Mouse (Mus musculus) forebrain, embryonic 15.5 days (tissue): ENCODE measurements at regions not wholly inside any gene's neighbourhood (a gene's known extent, or its start where the extent isn't known, plus 50 kb on each side); places are given as distances from the start of the nearest gene placed in this dataset.

ENCODE experiments used
- ATAC-seq: fragments of 200-750 bp; cut with Nextera tagmentation; replicated peaks from 2 replicates; pipeline ENCODE4 v1.8.0; 2017; ENCODE audit warnings: mild to moderate bottlenecking, moderate TSS enrichment, moderate library complexity
- H3K27ac ChIP-seq: fragments of 300-500 bp; sonication (generic); replicated peaks from 2 replicates; pipeline ENCODE4 v1.5.1; 2015; ENCODE audit warnings: mild to moderate bottlenecking, inconsistent platforms
- H3K27me3 ChIP-seq: fragments of 300-500 bp; sonication (generic); 2 replicates; pipeline ENCODE4 v1.6.1; 2015; ENCODE audit warnings: inconsistent platforms
- H3K36me3 ChIP-seq: fragments of 300-500 bp; sonication (generic); 2 replicates; pipeline ENCODE4 v1.6.1; 2015; ENCODE audit warnings: mild to moderate bottlenecking, inconsistent platforms
- H3K4me1 ChIP-seq: fragments of 300-500 bp; sonication (generic); 2 replicates; pipeline ENCODE4 v1.6.1; 2015; ENCODE audit warnings: inconsistent platforms
- H3K4me2 ChIP-seq: fragments of 300-500 bp; sonication (generic); replicated peaks from 2 replicates; pipeline ENCODE4 v1.6.1; 2015; ENCODE audit warnings: mild to moderate bottlenecking, inconsistent platforms
- H3K4me3 ChIP-seq: fragments of 300-500 bp; sonication (generic); 2 replicates; pipeline ENCODE4 v1.5.1; 2015; ENCODE audit warnings: mild to moderate bottlenecking, inconsistent platforms
- H3K9ac ChIP-seq: fragments of 300-500 bp; sonication (generic); replicated peaks from 2 replicates; pipeline ENCODE4 v1.6.1; 2015; ENCODE audit warnings: mild to moderate bottlenecking, inconsistent platforms
- H3K9me3 ChIP-seq: fragments of 300-500 bp; sonication (generic); 2 replicates; pipeline ENCODE4 v1.6.1; 2016; ENCODE audit warnings: inconsistent platforms
- WGBS: fragments of 180-500 bp; shearing (Covaris S2); methylation state at CpG from one replicate; pipeline ENCODE4 v1.1.7; 2015; ENCODE audit warnings: mixed read lengths; 5-methylcytosine and 5-hydroxymethylcytosine counted together

GRCm38 (mm10) chr11:84692638-84693037 is 126.7 kb downstream of the Mrm1 start:
- Histone ChIP-seq H3K4me1 (peaks cover 13% of the 10 kb centered on the region), H3K4me3 (no peak overlapping the region), H3K9ac (no peak overlapping the region), H3K27ac (no peak overlapping the region), H3K36me3 (no peaks in the 10 kb centered on the region), H3K4me2 (no peak overlapping the region), H3K27me3 (no peaks in the 10 kb centered on the region), H3K9me3 (no peaks in the 10 kb centered on the region)
- ATAC-seq, result no peak
- 5% methylated on average over 9 of the region's 10 CpGs for WGBS

DNA sequence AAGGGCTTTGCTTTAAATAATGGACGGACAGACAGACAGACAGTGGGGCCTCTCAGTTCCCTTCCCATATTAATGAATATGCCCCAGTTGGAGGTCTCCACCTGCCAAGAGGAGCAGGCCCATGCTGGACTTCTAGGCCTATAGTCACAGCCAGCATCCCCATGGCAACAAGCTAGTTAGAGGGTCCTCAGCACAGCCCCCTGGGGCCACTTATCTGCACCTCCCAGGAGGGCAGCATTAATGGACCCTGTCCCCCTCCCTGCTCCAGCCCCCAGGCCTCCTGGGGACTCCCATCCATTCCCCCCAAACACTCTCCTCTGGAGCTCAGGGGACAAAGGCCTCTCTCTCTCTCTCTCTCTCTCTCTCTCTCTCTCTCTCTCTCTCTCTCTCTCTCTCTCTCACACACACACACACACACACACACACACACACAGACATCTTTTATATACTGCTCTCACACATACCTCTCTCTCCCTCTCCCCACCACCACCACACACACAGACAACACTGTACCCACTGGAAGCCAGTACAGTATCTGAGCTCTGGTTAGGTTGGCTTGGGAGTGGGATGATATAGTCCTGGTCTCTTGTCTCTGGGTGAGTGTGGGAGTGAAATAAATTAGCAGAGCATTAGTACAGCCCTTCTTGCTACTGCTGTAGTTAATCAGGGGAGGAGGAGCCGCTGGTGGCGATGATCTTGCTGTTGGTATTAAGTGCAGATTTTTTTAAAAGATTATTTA is 127.7 kb downstream of the Mrm1 start:
- H3K27me3 ChIP-seq, result no peaks in the 10 kb centered on the region
- 44% methylated on average over 3 of the region's 3 CpGs for WGBS
- H3K27ac ChIP-seq, result no peak overlapping the region
- H3K4me2 ChIP-seq, result no peak overlapping the region
- peaks cover 10% of the 10 kb centered on the region for H3K4me1 ChIP-seq
- H3K9ac ChIP-seq, result no peak overlapping the region
- H3K36me3 ChIP-seq, result no peaks in the 10 kb centered on the region
- H3K9me3 ChIP-seq, result no peaks in the 10 kb centered on the region
- ATAC-seq, result no peak
- H3K4me3 ChIP-seq, result no peak overlapping the region

- no peak for ATAC-seq
- no peak overlapping the region for H3K9ac ChIP-seq
- no peak overlapping the region for H3K4me3 ChIP-seq
- H3K36me3 ChIP-seq, result no peaks in the 10 kb centered on the region
- no peak overlapping the region for H3K4me2 ChIP-seq
- H3K27me3 ChIP-seq, result 0 out of 2 replicates have a peak, but pooled peaks cover 5% of the 10 kb centered on the region
- no peaks in the 10 kb centered on the region for H3K9me3 ChIP-seq
- 79% methylated on average over 9 of the region's 9 CpGs for WGBS
- no peak overlapping the region for H3K27ac ChIP-seq
- peaks cover 4% of the 10 kb centered on the region; the same call in 1 of the 2 replicates for H3K4me1 ChIP-seq
Observed at GRCm38 (mm10) chr11:84686473-84686872, 132.8 kb downstream of the Mrm1 start.

GRCm38 (mm10) chr11:84684325-84684724 is 135.0 kb downstream of the Mrm1 start:
- H3K27ac ChIP-seq, result no peak overlapping the region
- WGBS, result 85% methylated on average over 3 of the region's 3 CpGs
- ATAC-seq, result no peak
- no peaks in the 10 kb centered on the region for H3K36me3 ChIP-seq
- H3K9me3 ChIP-seq, result no peaks in the 10 kb centered on the region
- no peak overlapping the region for H3K9ac ChIP-seq
- H3K27me3 ChIP-seq, result peaks cover 11% of the 10 kb centered on the region; the same call in 1 of the 2 replicates
- no peak overlapping the region for H3K4me2 ChIP-seq
- no peak overlapping the region for H3K4me3 ChIP-seq
- no peaks in the 10 kb centered on the region for H3K4me1 ChIP-seq

GRCm38 (mm10) chr11:84682931-84683330 is 136.4 kb downstream of the Mrm1 start:
- Histone ChIP-seq H3K4me2 (no peak overlapping the region), H3K9me3 (no peaks in the 10 kb centered on the region), H3K4me3 (no peak overlapping the region), H3K9ac (no peak overlapping the region), H3K36me3 (no peaks in the 10 kb centered on the region), H3K27me3 (peaks cover 11% of the 10 kb centered on the region; the same call in 1 of the 2 replicates), H3K27ac (no peak overlapping the region), H3K4me1 (no peaks in the 10 kb centered on the region)
- WGBS, result 87% methylated on average over 13 of the region's 13 CpGs
- no peak for ATAC-seq

- WGBS, result 7% methylated on average over 18 of the region's 18 CpGs
- Histone ChIP-seq H3K36me3 (no peaks in the 10 kb centered on the region), H3K27ac (no peak overlapping the region), H3K4me3 (no peak overlapping the region), H3K4me1 (0 out of 2 replicates have a peak, but pooled peaks cover 3% of the 10 kb centered on the region), H3K9ac (no peak overlapping the region), H3K27me3 (peaks cover 16% of the 10 kb centered on the region), H3K9me3 (no peaks in the 10 kb centered on the region), H3K4me2 (no peak overlapping the region)
- no peak; the same call in 1 of the 2 replicates for ATAC-seq
Observed at GRCm38 (mm10) chr11:84676377-84677078, 142.8 kb downstream of the Mrm1 start.

DNA sequence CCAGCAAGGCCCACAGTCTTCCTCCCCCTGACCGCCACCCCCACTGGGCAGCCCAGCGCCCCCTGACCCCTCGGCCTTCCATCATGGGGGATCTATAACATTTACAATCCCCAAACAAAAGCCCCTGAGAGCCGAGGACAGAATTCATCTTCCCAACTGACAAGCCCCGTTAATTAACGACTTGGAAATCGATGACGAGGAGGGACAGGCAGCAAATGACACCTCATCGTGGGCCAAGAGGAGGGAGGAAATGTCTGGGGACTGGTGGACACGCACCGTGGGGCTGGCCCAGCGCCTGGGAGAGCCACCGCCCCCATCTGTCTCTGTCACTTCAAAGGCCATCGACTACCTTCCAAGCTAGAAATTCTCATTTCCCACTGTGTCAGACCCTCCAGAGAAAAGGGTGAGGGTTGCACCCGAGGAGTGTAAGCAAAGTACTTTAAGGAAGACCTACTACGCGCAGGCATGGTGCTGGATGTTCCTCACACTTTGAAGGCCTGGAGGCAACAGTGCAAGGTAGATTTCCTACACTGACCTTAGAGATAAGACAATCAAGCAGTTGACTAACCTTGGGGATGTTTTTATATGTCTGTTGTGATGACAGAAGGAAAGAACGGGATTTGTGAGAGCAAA is 146.4 kb downstream of the Mrm1 start:
- 46% methylated on average over 18 of the region's 18 CpGs for WGBS
- ATAC-seq, result no peak
- peaks cover 10% of the 10 kb centered on the region for H3K27me3 ChIP-seq

DNA sequence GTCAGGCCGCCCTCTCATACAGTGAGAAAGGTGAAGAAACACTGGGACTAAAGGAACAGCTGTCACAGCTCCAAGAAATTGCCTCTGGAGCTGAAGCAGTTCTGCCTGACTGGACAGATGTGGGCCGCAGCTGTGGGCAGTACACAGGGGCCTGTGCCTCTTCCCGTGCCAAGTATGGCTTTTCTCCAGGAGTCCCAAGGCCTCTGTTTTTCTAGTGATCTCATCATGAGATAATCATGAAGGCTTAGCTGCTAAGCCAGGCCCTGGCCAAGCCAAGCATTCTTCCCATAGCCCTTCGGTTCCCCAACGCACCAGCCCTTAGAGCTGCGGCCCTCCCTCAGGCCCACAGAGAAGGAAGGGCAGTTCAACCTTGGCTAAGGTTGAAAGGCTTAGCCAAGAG is 146.2 kb upstream of the Lhx1 start:
- Histone ChIP-seq H3K4me3 (no peak overlapping the region), H3K4me2 (no peak overlapping the region), H3K36me3 (no peaks in the 10 kb centered on the region), H3K9ac (no peak overlapping the region), H3K9me3 (no peaks in the 10 kb centered on the region), H3K27me3 (no peaks in the 10 kb centered on the region), H3K4me1 (no peaks in the 10 kb centered on the region), H3K27ac (no peak overlapping the region)
- ATAC-seq, result no peak
- 70% methylated on average over 6 of the region's 6 CpGs for WGBS

More for the DNA sequence above, 146.4 kb downstream of the Mrm1 start:
- Histone ChIP-seq H3K9me3 (no peaks in the 10 kb centered on the region), H3K4me1 (0 out of 2 replicates have a peak, but pooled peaks cover 3% of the 10 kb centered on the region), H3K36me3 (no peaks in the 10 kb centered on the region), H3K4me3 (no peak overlapping the region), H3K9ac (no peak overlapping the region), H3K4me2 (no peak overlapping the region), H3K27ac (no peak overlapping the region)

GRCm38 (mm10) chr11:84667711-84668110 is 142.4 kb upstream of the Lhx1 start:
- H3K4me3 ChIP-seq, result no peak overlapping the region
- WGBS, result 81% methylated on average over 4 of the region's 4 CpGs
- H3K36me3 ChIP-seq, result no peaks in the 10 kb centered on the region
- H3K4me2 ChIP-seq, result no peak overlapping the region
- no peaks in the 10 kb centered on the region for H3K4me1 ChIP-seq
- 0 out of 2 replicates have a peak, but pooled peaks cover 8% of the 10 kb centered on the region for H3K27me3 ChIP-seq
- no peak overlapping the region for H3K27ac ChIP-seq
- no peak for ATAC-seq
- no peaks in the 10 kb centered on the region for H3K9me3 ChIP-seq
- no peak overlapping the region for H3K9ac ChIP-seq

GRCm38 (mm10) chr11:84664258-84664657 is 138.9 kb upstream of the Lhx1 start:
- Histone ChIP-seq H3K9ac (no peak overlapping the region), H3K36me3 (no peaks in the 10 kb centered on the region), H3K27ac (no peak overlapping the region), H3K4me1 (no peaks in the 10 kb centered on the region), H3K9me3 (no peaks in the 10 kb centered on the region), H3K4me3 (no peak overlapping the region), H3K4me2 (no peak overlapping the region), H3K27me3 (peaks cover 16% of the 10 kb centered on the region; the same call in 1 of the 2 replicates)
- WGBS, result 81% methylated on average over 3 of the region's 3 CpGs
- no peak for ATAC-seq

DNA sequence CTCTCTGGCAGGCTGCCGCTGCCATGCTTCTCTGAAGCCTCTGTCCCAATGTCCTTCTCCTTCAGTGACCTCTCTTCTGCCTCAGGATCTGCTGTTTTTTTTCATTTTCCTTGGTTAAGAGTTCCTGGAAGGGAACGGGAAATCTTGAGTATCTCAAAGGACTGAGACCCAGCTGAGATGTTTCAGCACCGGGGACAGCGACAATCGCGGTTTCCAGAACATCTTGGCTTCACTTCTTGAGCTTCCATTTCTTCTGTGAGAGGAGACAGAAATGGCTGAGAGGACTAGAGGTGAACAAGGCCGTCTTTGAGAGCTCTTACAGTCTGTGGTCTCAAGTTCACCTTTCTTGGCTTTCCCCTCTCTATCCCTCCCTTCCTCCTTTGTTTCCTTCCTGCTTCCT is 136.6 kb upstream of the Lhx1 start:
- H3K27me3 ChIP-seq, result peaks cover 16% of the 10 kb centered on the region; the same call in 1 of the 2 replicates
- no peak overlapping the region for H3K4me2 ChIP-seq
- WGBS, result 11% methylated on average over 7 of the region's 7 CpGs
- no peak overlapping the region for H3K9ac ChIP-seq
- H3K27ac ChIP-seq, result no peak overlapping the region
- no peak for ATAC-seq
- H3K4me1 ChIP-seq, result no peaks in the 10 kb centered on the region
- no peak overlapping the region for H3K4me3 ChIP-seq
- no peaks in the 10 kb centered on the region for H3K9me3 ChIP-seq
- H3K36me3 ChIP-seq, result no peaks in the 10 kb centered on the region

DNA sequence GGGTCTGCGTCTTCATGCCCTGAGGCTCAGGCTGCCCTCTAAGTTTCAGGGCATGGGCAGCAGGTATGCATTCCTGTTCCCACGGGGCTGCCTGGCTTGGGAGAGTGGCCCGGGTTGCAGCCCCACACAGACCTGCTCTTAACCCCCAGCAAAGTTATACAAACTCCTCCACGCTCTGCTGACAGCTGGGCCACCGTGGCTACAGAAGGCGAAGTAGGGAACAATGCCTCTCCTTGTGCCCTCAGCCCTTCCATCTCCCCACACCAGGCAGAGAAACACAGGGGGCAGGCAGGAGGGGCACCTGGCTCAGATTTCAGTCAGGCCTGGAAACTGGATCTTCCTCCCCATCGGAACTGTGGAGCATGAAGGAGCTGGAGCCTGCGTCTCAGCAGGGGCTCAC is 135.5 kb upstream of the Lhx1 start:
- Histone ChIP-seq H3K27me3 (peaks cover 16% of the 10 kb centered on the region; the same call in 1 of the 2 replicates), H3K4me1 (no peaks in the 10 kb centered on the region), H3K9me3 (no peaks in the 10 kb centered on the region), H3K36me3 (no peaks in the 10 kb centered on the region), H3K4me2 (no peak overlapping the region), H3K4me3 (no peak overlapping the region), H3K9ac (no peak overlapping the region), H3K27ac (no peak overlapping the region)
- ATAC-seq, result no peak
- WGBS, result 10% methylated on average over 8 of the region's 8 CpGs
